Mouse (Mus musculus): ENCODE results near the gene B4galnt4. TPM values are rescaled to one million over a fixed set of nuclear protein-coding genes. Genes with fewer than 3 reads are reported as not detected.

B4galnt4 gene
- polyA plus RNA-seq, 1 experiment from 2014 or later: 0.66 TPM

- WGBS: 81% methylated on average over 4 of the region's 4 CpGs
- H3K4me1 ChIP-seq (ENCODE audit: control insufficient read depth in 2 of 2, insufficient read depth in 2 of 2, low read length in 2 of 2): no peaks in the 10 kb centered on the region
- peaks cover 45% of the 10 kb centered on the region for H3K27me3 ChIP-seq (ENCODE audit: control insufficient read depth, insufficient read depth, low read length)
- no peak overlapping the region for H3K4me2 ChIP-seq (ENCODE audit: low read length)
- no peaks in the 10 kb centered on the region for H3K9me3 ChIP-seq (ENCODE audit: control insufficient read depth, low read length)
- H3K4me3 ChIP-seq (ENCODE audit: control insufficient read depth in 1 of 2, insufficient read depth in 1 of 2, low read depth in 1 of 2, low read length in 2 of 2): no peak overlapping the region
- H3K9ac ChIP-seq (ENCODE audit: low read length): no peak overlapping the region
- no peaks in the 10 kb centered on the region for H3K36me3 ChIP-seq (ENCODE audit: control insufficient read depth, insufficient read depth, low read length)
- no peak for ATAC-seq (ENCODE audit: insufficient number of reproducible peaks, insufficient read depth, low FRiP score, low read depth)
- H3K27ac ChIP-seq (replicated peaks in 1 of 2; ENCODE audit: control insufficient read depth in 1 of 2, insufficient read depth in 1 of 2, low read depth in 2 of 2, low read length in 2 of 2): no peak overlapping the region
Observed at GRCm38 (mm10) chr7:141078876-141079275, 18.0 kb downstream of the B4galnt4 start.

- Histone ChIP-seq H3K9ac (ENCODE audit: low read length) (no peak overlapping the region), H3K9me3 (ENCODE audit: control insufficient read depth, low read length) (no peaks in the 10 kb centered on the region), H3K27me3 (ENCODE audit: control insufficient read depth, insufficient read depth, low read length) (peaks cover 45% of the 10 kb centered on the region), H3K4me1 (ENCODE audit: control insufficient read depth in 2 of 2, insufficient read depth in 2 of 2, low read length in 2 of 2) (no peaks in the 10 kb centered on the region), H3K4me3 (ENCODE audit: control insufficient read depth in 1 of 2, insufficient read depth in 1 of 2, low read depth in 1 of 2, low read length in 2 of 2) (no peak overlapping the region), H3K4me2 (ENCODE audit: low read length) (no peak overlapping the region), H3K27ac (replicated peaks in 1 of 2; ENCODE audit: control insufficient read depth in 1 of 2, insufficient read depth in 1 of 2, low read depth in 2 of 2, low read length in 2 of 2) (no peak overlapping the region), H3K36me3 (ENCODE audit: control insufficient read depth, insufficient read depth, low read length) (no peaks in the 10 kb centered on the region)
- WGBS: 24% methylated on average over 34 of the region's 34 CpGs
- no peak for ATAC-seq (ENCODE audit: insufficient number of reproducible peaks, insufficient read depth, low FRiP score, low read depth)
Observed at GRCm38 (mm10) chr7:141079481-141080449, 18.9 kb downstream of the B4galnt4 start.

- no peak overlapping the region for H3K27ac ChIP-seq (replicated peaks in 1 of 2; ENCODE audit: control insufficient read depth in 1 of 2, insufficient read depth in 1 of 2, low read depth in 2 of 2, low read length in 2 of 2)
- no peak for ATAC-seq (ENCODE audit: insufficient number of reproducible peaks, insufficient read depth, low FRiP score, low read depth)
- H3K9me3 ChIP-seq (ENCODE audit: control insufficient read depth, low read length): no peaks in the 10 kb centered on the region
- H3K9ac ChIP-seq (ENCODE audit: low read length): no peak overlapping the region
- peaks cover 3 to 4% of the 10 kb centered on the region in 2 experiments; a peak in 2 of 4 replicates for H3K4me1 ChIP-seq (ENCODE audit: control insufficient read depth in 2 of 2, insufficient read depth in 2 of 2, low read length in 2 of 2)
- no peaks in the 10 kb centered on the region for H3K36me3 ChIP-seq (ENCODE audit: control insufficient read depth, insufficient read depth, low read length)
- H3K4me2 ChIP-seq (ENCODE audit: low read length): no peak overlapping the region
- WGBS: 18% methylated on average over 8 of the region's 8 CpGs
- peaks cover 43% of the 10 kb centered on the region for H3K27me3 ChIP-seq (ENCODE audit: control insufficient read depth, insufficient read depth, low read length)
- no peak overlapping the region for H3K4me3 ChIP-seq (ENCODE audit: control insufficient read depth in 1 of 2, insufficient read depth in 1 of 2, low read depth in 1 of 2, low read length in 2 of 2)
Observed at GRCm38 (mm10) chr7:141087894-141088293, 27.0 kb downstream of the B4galnt4 start.

- Histone ChIP-seq H3K9ac (ENCODE audit: low read length) (no peak overlapping the region), H3K27me3 (ENCODE audit: control insufficient read depth, insufficient read depth, low read length) (peaks cover 43% of the 10 kb centered on the region), H3K4me3 (ENCODE audit: control insufficient read depth in 1 of 2, insufficient read depth in 1 of 2, low read depth in 1 of 2, low read length in 2 of 2) (peak overlapping the region; percentile 7 to 16; a peak in 1 of 4 replicates), H3K9me3 (ENCODE audit: control insufficient read depth, low read length) (no peaks in the 10 kb centered on the region), H3K36me3 (ENCODE audit: control insufficient read depth, insufficient read depth, low read length) (no peaks in the 10 kb centered on the region), H3K4me2 (ENCODE audit: low read length) (peak overlapping the region; percentile 40), H3K4me1 (ENCODE audit: control insufficient read depth in 2 of 2, insufficient read depth in 2 of 2, low read length in 2 of 2) (peaks cover 4% of the 10 kb centered on the region in 2 experiments; a peak in 2 of 4 replicates), H3K27ac (replicated peaks in 1 of 2; ENCODE audit: control insufficient read depth in 1 of 2, insufficient read depth in 1 of 2, low read depth in 2 of 2, low read length in 2 of 2) (no peak overlapping the region)
- ATAC-seq (ENCODE audit: insufficient number of reproducible peaks, insufficient read depth, low FRiP score, low read depth): no peak
- 5% methylated on average over 18 of the region's 18 CpGs for WGBS
Observed at GRCm38 (mm10) chr7:141088473-141088872, 27.6 kb downstream of the B4galnt4 start.

- Histone ChIP-seq H3K36me3 (ENCODE audit: control insufficient read depth, insufficient read depth, low read length) (no peaks in the 10 kb centered on the region), H3K9ac (ENCODE audit: low read length) (no peak overlapping the region), H3K4me1 (ENCODE audit: control insufficient read depth in 2 of 2, insufficient read depth in 2 of 2, low read length in 2 of 2) (peaks cover 4% of the 10 kb centered on the region in 2 experiments; a peak in 2 of 4 replicates), H3K9me3 (ENCODE audit: control insufficient read depth, low read length) (no peaks in the 10 kb centered on the region), H3K4me2 (ENCODE audit: low read length) (no peak overlapping the region), H3K4me3 (ENCODE audit: control insufficient read depth in 1 of 2, insufficient read depth in 1 of 2, low read depth in 1 of 2, low read length in 2 of 2) (no peak overlapping the region), H3K27me3 (ENCODE audit: control insufficient read depth, insufficient read depth, low read length) (peaks cover 43% of the 10 kb centered on the region), H3K27ac (replicated peaks in 1 of 2; ENCODE audit: control insufficient read depth in 1 of 2, insufficient read depth in 1 of 2, low read depth in 2 of 2, low read length in 2 of 2) (no peak overlapping the region)
- WGBS: 60% methylated on average over 8 of the region's 8 CpGs
- ATAC-seq (ENCODE audit: insufficient number of reproducible peaks, insufficient read depth, low FRiP score, low read depth): no peak
Observed at GRCm38 (mm10) chr7:141090228-141090627, 29.3 kb downstream of the B4galnt4 start.

GRCm38 (mm10) chr7:141092051-141092735 is 31.3 kb downstream of the B4galnt4 start:
- Histone ChIP-seq H3K27me3 (ENCODE audit: control insufficient read depth, insufficient read depth, low read length) (peaks cover 41% of the 10 kb centered on the region), H3K9ac (ENCODE audit: low read length) (no peak overlapping the region)

GRCm38 (mm10) chr7:141093950-141094349 is 33.0 kb downstream of the B4galnt4 start:
- peaks cover 31% of the 10 kb centered on the region for H3K27me3 ChIP-seq (ENCODE audit: control insufficient read depth, insufficient read depth, low read length)
- no peaks in the 10 kb centered on the region for H3K36me3 ChIP-seq (ENCODE audit: control insufficient read depth, insufficient read depth, low read length)
- no peak overlapping the region for H3K4me2 ChIP-seq (ENCODE audit: low read length)
- no peak overlapping the region for H3K4me3 ChIP-seq (ENCODE audit: control insufficient read depth in 1 of 2, insufficient read depth in 1 of 2, low read depth in 1 of 2, low read length in 2 of 2)
- peaks cover 4 to 6% of the 10 kb centered on the region in 2 experiments; a peak in 2 of 4 replicates for H3K4me1 ChIP-seq (ENCODE audit: control insufficient read depth in 2 of 2, insufficient read depth in 2 of 2, low read length in 2 of 2)
- H3K9me3 ChIP-seq (ENCODE audit: control insufficient read depth, low read length): no peaks in the 10 kb centered on the region
- no peak overlapping the region for H3K27ac ChIP-seq (replicated peaks in 1 of 2; ENCODE audit: control insufficient read depth in 1 of 2, insufficient read depth in 1 of 2, low read depth in 2 of 2, low read length in 2 of 2)
- 84% methylated on average over 6 of the region's 6 CpGs for WGBS
- no peak for ATAC-seq (ENCODE audit: insufficient number of reproducible peaks, insufficient read depth, low FRiP score, low read depth)
- no peak overlapping the region for H3K9ac ChIP-seq (ENCODE audit: low read length)

More at GRCm38 (mm10) chr7:141092051-141092735, 31.3 kb downstream of the B4galnt4 start:
- Histone ChIP-seq H3K36me3 (ENCODE audit: control insufficient read depth, insufficient read depth, low read length) (no peaks in the 10 kb centered on the region), H3K27ac (replicated peaks in 1 of 2; ENCODE audit: control insufficient read depth in 1 of 2, insufficient read depth in 1 of 2, low read depth in 2 of 2, low read length in 2 of 2) (no peak overlapping the region), H3K9me3 (ENCODE audit: control insufficient read depth, low read length) (no peaks in the 10 kb centered on the region), H3K4me3 (ENCODE audit: control insufficient read depth in 1 of 2, insufficient read depth in 1 of 2, low read depth in 1 of 2, low read length in 2 of 2) (peak overlapping the region; percentile 9 to 12; a peak in 1 of 4 replicates), H3K4me2 (ENCODE audit: low read length) (peak overlapping the region; percentile 58), H3K4me1 (ENCODE audit: control insufficient read depth in 2 of 2, insufficient read depth in 2 of 2, low read length in 2 of 2) (peaks cover 4 to 6% of the 10 kb centered on the region in 2 experiments; a peak in 2 of 4 replicates)
- WGBS: 6% methylated on average over 37 of the region's 37 CpGs
- ATAC-seq (ENCODE audit: insufficient number of reproducible peaks, insufficient read depth, low FRiP score, low read depth): peak; percentile 73
